Mouse (Mus musculus): ENCODE results near the gene Srgap3. TPM values are rescaled to one million over a fixed set of nuclear protein-coding genes. Genes with fewer than 3 reads are reported as not detected.

Gene Srgap3
- total and polyA plus RNA-seq, 3 experiments, result 3.2 to 21.2 (median 14.3) TPM

- no peak for DNase-seq
These were observed 34.5 kb downstream of the Srgap3 start for GRCm38 (mm10) chr6:112912552-112912951.

GRCm38 (mm10) chr6:112909711-112910110, 37.4 kb downstream of the Srgap3 start:
- DNase-seq, result no peak

GRCm38 (mm10) chr6:112907887-112908584, 39.0 kb downstream of the Srgap3 start:
- no peak for DNase-seq

GRCm38 (mm10) chr6:112903796-112904195, 43.3 kb downstream of the Srgap3 start:
- no peak for DNase-seq

- no peak for DNase-seq
These were observed 43.8 kb downstream of the Srgap3 start for GRCm38 (mm10) chr6:112903226-112903625.

- no peak for DNase-seq
These were observed 44.3 kb downstream of the Srgap3 start for GRCm38 (mm10) chr6:112902791-112903190.

GRCm38 (mm10) chr6:112900306-112900705, 46.8 kb downstream of the Srgap3 start:
- DNase-seq, result no peak

- DNase-seq, result no peak
These were observed 47.4 kb downstream of the Srgap3 start for GRCm38 (mm10) chr6:112899711-112900110.

- DNase-seq, result no peak
These were observed 47.8 kb downstream of the Srgap3 start for GRCm38 (mm10) chr6:112899276-112899675.

- DNase-seq, result no peak
These were observed 48.6 kb downstream of the Srgap3 start for GRCm38 (mm10) chr6:112898435-112898834.

GRCm38 (mm10) chr6:112896372-112896771, 50.7 kb downstream of the Srgap3 start:
- no peak for DNase-seq

GRCm38 (mm10) chr6:112890331-112890751, 56.7 kb downstream of the Srgap3 start:
- DNase-seq, result peak; percentile 53

GRCm38 (mm10) chr6:112883588-112884135, 63.4 kb downstream of the Srgap3 start:
- no peak for DNase-seq

GRCm38 (mm10) chr6:112880048-112880534, 67.0 kb downstream of the Srgap3 start:
- no peak for DNase-seq

GRCm38 (mm10) chr6:112879154-112879553, 67.9 kb downstream of the Srgap3 start:
- peak; percentile 26 for DNase-seq

- DNase-seq, result peak; percentile 37
These were observed 73.8 kb downstream of the Srgap3 start for GRCm38 (mm10) chr6:112873089-112873835.

- no peak for DNase-seq
These were observed 75.8 kb downstream of the Srgap3 start for GRCm38 (mm10) chr6:112871241-112871780.

- DNase-seq, result no peak
These were observed 78.7 kb downstream of the Srgap3 start for GRCm38 (mm10) chr6:112868197-112868957.

- DNase-seq, result no peak
These were observed 81.0 kb downstream of the Srgap3 start for GRCm38 (mm10) chr6:112866096-112866495.

GRCm38 (mm10) chr6:112865021-112865531, 82.0 kb downstream of the Srgap3 start:
- DNase-seq, result no peak

- no peak for DNase-seq
These were observed 84.6 kb downstream of the Srgap3 start for GRCm38 (mm10) chr6:112862465-112862864.

Measured in adrenal gland, adult 2 months (tissue).